Mouse (Mus musculus) forebrain, embryonic 13.5 days (tissue): Measurements from ENCODE around the gene Slc13a3. TPM values are rescaled to one million over a fixed set of nuclear protein-coding genes. Genes with fewer than 3 reads are reported as not detected.

Experiments used
- ATAC-seq: fragments of 200-750 bp; cut with Nextera tagmentation; 2 replicates; pipeline ENCODE4 v1.8.0; 2017
- H3K27ac ChIP-seq: fragments of 300-500 bp; sonication (generic); 2 replicates; pipeline ENCODE4 v1.5.1; 2015; ENCODE audit warnings: inconsistent platforms, mild to moderate bottlenecking, moderate library complexity
- H3K27me3 ChIP-seq: fragments of 300-500 bp; sonication (generic); 2 replicates; pipeline ENCODE4 v1.6.1; 2015; ENCODE audit warnings: mild to moderate bottlenecking, inconsistent platforms
- H3K36me3 ChIP-seq: fragments of 300-500 bp; sonication (generic); 2 replicates; pipeline ENCODE4 v1.6.1; 2015; ENCODE audit warnings: mild to moderate bottlenecking, inconsistent platforms; ENCODE audit not compliant: poor library complexity, severe bottlenecking
- H3K4me1 ChIP-seq: fragments of 300-500 bp; sonication (generic); 2 replicates; pipeline ENCODE4 v1.6.1; 2015; ENCODE audit warnings: inconsistent platforms
- H3K4me2 ChIP-seq: fragments of 300-500 bp; sonication (generic); 2 replicates; pipeline ENCODE4 v1.6.1; 2015; ENCODE audit warnings: inconsistent platforms, mild to moderate bottlenecking, moderate library complexity
- H3K4me3 ChIP-seq: fragments of 300-500 bp; sonication (generic); 2 replicates; pipeline ENCODE4 v1.5.1; 2015; ENCODE audit warnings: mild to moderate bottlenecking, inconsistent platforms
- H3K9ac ChIP-seq: fragments of 300-500 bp; sonication (generic); 2 replicates; pipeline ENCODE4 v1.6.1; 2015; ENCODE audit warnings: mild to moderate bottlenecking, inconsistent platforms
- H3K9me3 ChIP-seq: fragments of 300-500 bp; sonication (generic); replicated peaks from 2 replicates; pipeline ENCODE4 v1.6.1; 2016; ENCODE audit warnings: inconsistent platforms
- WGBS: fragments of 180-500 bp; shearing (Covaris S2); methylation state at CpG from one replicate; pipeline ENCODE4 v1.1.7; 2015; 5-methylcytosine and 5-hydroxymethylcytosine counted together
- polyA plus RNA-seq: library from polyadenylated mRNA; unstranded; fragments of >200 nt; fragmentation: Nextera tagmentation; extraction: Ambion mirVana; gene quantifications from 2 replicates; pipeline ENCODE4 v1.2.1, GENCODE M21; 2015

The Slc13a3 gene
- polyA plus RNA-seq, 1 experiment from 2014 or later: 3.1 TPM

- Histone ChIP-seq H3K9ac (no peak overlapping the region), H3K36me3 (peaks cover 60% of the 10 kb centered on the region), H3K4me3 (no peak overlapping the region), H3K4me1 (peaks cover 12% of the 10 kb centered on the region), H3K4me2 (no peak overlapping the region), H3K27me3 (no peaks in the 10 kb centered on the region), H3K27ac (0 out of 2 replicates have a peak overlapping the region, but pooled peaks have one; percentile 19), H3K9me3 (peaks cover 2% of the 10 kb centered on the region)
- ATAC-seq: no peak
- WGBS: 75% methylated on average over 5 of the region's 5 CpGs
Measured at GRCm38 (mm10) chr2:165375478-165375877, 97.6 kb downstream of the Slc13a3 start.

DNA sequence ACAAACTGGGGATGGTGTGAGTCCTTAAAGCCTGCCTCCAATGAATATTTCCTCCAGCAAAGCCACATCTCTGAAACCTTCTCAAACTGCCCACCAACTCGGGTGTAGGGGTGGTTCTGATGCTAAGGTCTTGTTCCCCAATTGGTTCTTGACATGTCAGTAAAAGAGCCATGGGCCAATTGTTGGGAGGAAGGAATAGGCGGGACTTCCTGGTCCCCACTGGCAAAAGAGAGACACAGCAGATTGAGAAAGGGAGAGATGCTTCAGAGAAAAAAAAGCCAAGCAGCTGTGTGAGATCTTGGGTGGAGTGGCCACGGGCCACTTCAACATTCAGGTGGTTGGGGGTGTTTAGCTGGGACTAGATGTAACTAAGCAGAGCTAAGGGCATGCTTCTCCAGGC is 102.0 kb downstream of the Slc13a3 start:
- Histone ChIP-seq H3K4me3 (no peak overlapping the region), H3K36me3 (peaks cover 19% of the 10 kb centered on the region), H3K4me1 (peaks cover 30% of the 10 kb centered on the region), H3K27me3 (no peaks in the 10 kb centered on the region), H3K9me3 (no peaks in the 10 kb centered on the region; the same call in 1 of the 2 replicates), H3K9ac (no peak overlapping the region), H3K27ac (no peak overlapping the region), H3K4me2 (no peak overlapping the region)
- WGBS: 32% methylated on average over 3 of the region's 3 CpGs
- no peak for ATAC-seq

GRCm38 (mm10) chr2:165370348-165370747 is 102.7 kb downstream of the Slc13a3 start:
- ATAC-seq: no peak
- Histone ChIP-seq H3K27ac (no peak overlapping the region), H3K9ac (no peak overlapping the region), H3K27me3 (no peaks in the 10 kb centered on the region), H3K36me3 (peaks cover 12% of the 10 kb centered on the region), H3K4me3 (no peak overlapping the region), H3K4me1 (peaks cover 30% of the 10 kb centered on the region), H3K4me2 (no peak overlapping the region), H3K9me3 (no peaks in the 10 kb centered on the region; the same call in 1 of the 2 replicates)
- 65% methylated on average over 3 of the region's 3 CpGs for WGBS

DNA sequence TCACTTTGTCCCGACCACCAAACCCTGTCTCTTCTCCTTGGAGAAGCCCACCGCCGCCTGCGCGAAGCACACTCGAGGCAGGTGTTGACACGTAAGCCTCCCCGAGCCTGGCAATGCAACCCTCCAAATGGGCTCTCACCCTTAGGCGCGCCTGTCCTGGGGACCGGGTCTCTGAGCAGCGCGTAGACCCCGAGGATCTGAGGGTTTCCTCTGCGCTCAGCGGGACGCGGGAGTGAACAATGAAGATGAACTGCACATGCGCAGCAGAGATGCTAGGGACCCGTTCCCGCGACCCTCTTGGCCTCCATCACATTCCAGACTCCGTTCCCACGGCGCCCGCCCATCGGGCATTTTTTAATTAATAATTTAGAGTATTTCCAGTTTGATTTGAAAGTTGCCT is 104.5 kb downstream of the Slc13a3 start, which contains the start of gene Zfp663:
Gene Zfp663, minus strand, starts transcription at position 234 of the 400 bp plus-strand sequence.
- Histone ChIP-seq H3K9me3 (no peaks in the 10 kb centered on the region), H3K4me1 (peaks cover 28% of the 10 kb centered on the region), H3K27ac (peak within 1 kb of the TSS; percentile 81), H3K9ac (peak within 1 kb of the TSS; percentile 83), H3K27me3 (no peaks in the 10 kb centered on the region), H3K4me3 (peak within 1 kb of the TSS; percentile 54), H3K36me3 (no peaks in the 10 kb centered on the region), H3K4me2 (peak within 1 kb of the TSS; percentile 86)
- WGBS: 0% methylated on average over 27 of the region's 27 CpGs
- ATAC-seq: peak; percentile 68

DNA sequence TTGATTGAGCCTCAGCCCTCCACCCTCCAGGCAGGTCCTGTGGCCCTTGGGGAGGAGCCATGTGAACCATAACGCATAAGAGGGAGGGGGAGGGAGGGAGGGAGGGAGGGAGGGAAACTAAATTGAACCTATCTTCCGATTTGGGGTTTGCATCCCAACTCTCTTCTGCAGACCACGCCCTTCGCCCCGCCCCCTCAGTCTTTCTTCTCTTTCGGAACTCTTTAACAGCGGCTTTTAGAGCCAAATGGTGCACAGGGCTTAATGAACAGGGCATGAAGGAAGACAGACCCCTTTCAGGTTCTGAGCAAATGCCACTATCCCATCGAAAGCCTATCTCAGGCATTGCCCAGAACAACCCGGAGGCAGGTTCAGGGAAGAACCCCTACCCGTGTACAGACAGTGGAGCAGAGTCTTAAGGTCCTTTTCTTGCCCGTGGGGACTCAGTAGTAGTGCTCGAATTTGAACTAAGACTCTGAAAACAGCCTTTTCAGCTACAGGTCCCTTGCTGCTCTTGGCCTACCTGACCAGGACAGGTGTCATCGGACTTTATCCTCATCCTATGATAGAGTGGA is 105.1 kb downstream of the Slc13a3 start:
- H3K36me3 ChIP-seq: no peaks in the 10 kb centered on the region
- peak overlapping the region; percentile 81 for H3K27ac ChIP-seq
- peak overlapping the region; percentile 83 for H3K9ac ChIP-seq
- under 1% methylated on average over 13 of the region's 13 CpGs for WGBS
- H3K4me2 ChIP-seq: peak overlapping the region; percentile 86
- peak; percentile 52 for ATAC-seq
- H3K27me3 ChIP-seq: no peaks in the 10 kb centered on the region
- H3K4me3 ChIP-seq: peak overlapping the region; percentile 54
- H3K9me3 ChIP-seq: no peaks in the 10 kb centered on the region
- H3K4me1 ChIP-seq: peaks cover 23% of the 10 kb centered on the region

DNA sequence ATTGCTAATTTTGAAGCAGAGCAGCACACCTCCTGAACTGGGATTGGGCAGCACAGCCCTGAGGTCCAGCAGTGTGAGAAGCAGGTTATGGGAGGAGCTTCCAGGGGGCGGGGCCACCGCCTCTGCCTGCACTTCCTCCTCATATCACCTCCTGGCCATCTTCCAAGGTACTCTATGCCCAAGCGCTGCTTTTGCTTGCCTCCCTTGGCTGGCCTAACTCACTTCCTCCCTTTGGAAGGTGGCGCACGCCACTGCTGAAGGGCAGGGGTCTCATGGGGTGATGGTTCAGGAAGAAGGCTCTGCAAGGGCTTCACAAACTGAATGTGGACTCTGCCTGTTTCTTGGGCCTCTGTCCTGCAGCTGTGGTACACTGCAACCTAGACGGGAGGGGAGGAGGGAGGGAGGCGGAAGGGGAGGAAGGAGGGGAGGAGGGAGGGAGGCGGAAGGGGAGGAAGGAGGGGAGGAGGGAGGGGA is 105.9 kb downstream of the Slc13a3 start:
- Histone ChIP-seq H3K27ac (no peak overlapping the region), H3K4me2 (peak overlapping the region; percentile 86), H3K9me3 (no peaks in the 10 kb centered on the region), H3K4me1 (peaks cover 21% of the 10 kb centered on the region), H3K9ac (no peak overlapping the region), H3K27me3 (no peaks in the 10 kb centered on the region), H3K36me3 (no peaks in the 10 kb centered on the region), H3K4me3 (no peak overlapping the region)
- 14% methylated on average over 5 of the region's 8 CpGs for WGBS
- no peak for ATAC-seq

- H3K27ac ChIP-seq: no peak overlapping the region
- no peak overlapping the region for H3K4me3 ChIP-seq
- peak; percentile 39; the same call in 1 of the 2 replicates for ATAC-seq
- H3K27me3 ChIP-seq: no peaks in the 10 kb centered on the region
- 15% methylated on average over 21 of the region's 21 CpGs for WGBS
- H3K4me2 ChIP-seq: peak overlapping the region; percentile 36
- H3K4me1 ChIP-seq: peaks cover 21% of the 10 kb centered on the region
- H3K36me3 ChIP-seq: no peaks in the 10 kb centered on the region
- H3K9me3 ChIP-seq: no peaks in the 10 kb centered on the region
- H3K9ac ChIP-seq: no peak overlapping the region
Measured at GRCm38 (mm10) chr2:165364334-165365091, 108.5 kb downstream of the Slc13a3 start.

DNA sequence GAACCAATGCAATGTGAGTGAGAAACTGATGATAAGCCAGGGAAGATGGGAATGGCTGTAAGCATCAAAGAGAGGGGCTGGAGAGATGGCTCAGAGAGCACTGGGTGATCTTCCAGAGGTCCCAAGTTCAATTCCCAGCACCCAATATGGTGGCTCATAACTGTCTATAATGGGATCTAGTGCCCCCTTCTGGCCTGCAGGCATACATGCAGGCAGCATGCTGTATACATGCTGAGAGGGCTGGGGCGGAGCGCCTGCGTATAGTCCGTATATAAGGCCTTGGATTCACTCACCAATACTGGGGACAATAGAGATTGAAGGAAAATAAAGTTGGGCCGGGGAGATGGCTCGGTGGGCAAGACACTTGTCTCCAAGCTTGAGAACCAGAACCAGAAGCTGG is 109.7 kb downstream of the Slc13a3 start:
- H3K4me1 ChIP-seq: peaks cover 14% of the 10 kb centered on the region
- H3K27me3 ChIP-seq: no peaks in the 10 kb centered on the region
- no peak for ATAC-seq
- H3K36me3 ChIP-seq: no peaks in the 10 kb centered on the region
- 90% methylated on average over 6 of the region's 6 CpGs for WGBS
- H3K4me2 ChIP-seq: no peak overlapping the region
- no peak overlapping the region for H3K4me3 ChIP-seq
- H3K9me3 ChIP-seq: no peaks in the 10 kb centered on the region
- H3K9ac ChIP-seq: no peak overlapping the region
- no peak overlapping the region for H3K27ac ChIP-seq

DNA sequence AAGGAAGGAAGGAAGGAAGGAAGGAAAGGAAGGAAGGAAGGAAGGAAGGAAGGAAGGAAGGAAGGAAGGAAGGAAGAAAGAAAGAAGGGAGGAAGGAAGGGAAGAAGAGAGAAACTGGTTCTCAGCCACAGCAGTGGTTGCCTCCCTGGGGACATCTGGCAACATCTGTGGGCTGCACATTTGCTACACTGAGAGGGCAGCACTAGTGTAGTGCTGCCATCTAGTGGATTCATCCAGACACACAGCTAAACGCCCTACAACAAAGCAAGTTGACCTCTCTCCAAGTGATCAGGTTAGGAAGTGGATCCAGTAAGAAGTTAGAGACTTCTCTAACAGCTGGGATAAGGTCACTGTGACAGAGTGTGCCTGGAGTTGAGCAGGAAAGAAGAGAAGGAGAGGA is 112.2 kb downstream of the Slc13a3 start:
- Histone ChIP-seq H3K4me2 (no peak overlapping the region), H3K27ac (no peak overlapping the region), H3K9ac (no peak overlapping the region), H3K36me3 (peaks cover 1% of the 10 kb centered on the region; the same call in 1 of the 2 replicates), H3K4me3 (no peak overlapping the region), H3K4me1 (no peaks in the 10 kb centered on the region), H3K27me3 (no peaks in the 10 kb centered on the region), H3K9me3 (no peaks in the 10 kb centered on the region)
- ATAC-seq: no peak; the same call in 1 of the 2 replicates
- 0% methylated on average over 1 of the region's 1 CpGs for WGBS

Other genes with a start within 250 kb of the Slc13a3 start
- 5.0 and 6.2 TPM in 2 replicates for gene Cdh22, start 238.4 kb downstream of the Slc13a3 start, polyA plus RNA-seq
- gene Slc35c2, start 185.4 kb downstream of the Slc13a3 start, polyA plus RNA-seq: 63.8 and 67.2 TPM in 2 replicates
- gene Elmo2, start 146.8 kb downstream of the Slc13a3 start, polyA plus RNA-seq: 90.5 and 101 TPM in 2 replicates
- 5.7 and 6.1 TPM in 2 replicates for gene Zfp663, start 104.5 kb downstream of the Slc13a3 start, polyA plus RNA-seq
- 13.6 and 15.5 TPM in 2 replicates for gene Zfp334, start 85.0 kb downstream of the Slc13a3 start, polyA plus RNA-seq
- not detected in 2 replicates for gene Ocstamp, start 72.8 kb downstream of the Slc13a3 start, polyA plus RNA-seq
- 41.3 and 47.0 TPM in 2 replicates for gene Trp53rka, start 20.1 kb upstream of the Slc13a3 start, polyA plus RNA-seq
- 2.7 and 2.8 TPM in 2 replicates for gene Slc2a10, start 30.6 kb upstream of the Slc13a3 start, polyA plus RNA-seq
- gene Eya2, start 121.8 kb upstream of the Slc13a3 start, polyA plus RNA-seq: 2.5 and 4.3 TPM in 2 replicates